Mouse (Mus musculus) hindbrain, embryonic 15.5 days (tissue): ENCODE measurements at regions not wholly inside any gene's neighbourhood (a gene's known extent, or its start where the extent isn't known, plus 50 kb on each side); places are given as distances from the start of the nearest gene placed in this dataset.
"Not testable (repeated sequence)": the region's sequence is repeated elsewhere in the genome, so short reads cannot be mapped to it uniquely, and the experiment has no call there.

ENCODE experiments used
- ATAC-seq: fragments of 200-750 bp; cut with Nextera tagmentation; 2 replicates; pipeline ENCODE4 v1.8.0; 2017; ENCODE audit warnings: low read depth, moderate number of reproducible peaks, moderate TSS enrichment; ENCODE audit not compliant: low FRiP score
- H3K27ac ChIP-seq: fragments of 300-500 bp; sonication (generic); replicated peaks from 2 replicates; pipeline ENCODE4 v1.5.1; 2015; ENCODE audit warnings: mild to moderate bottlenecking, inconsistent platforms
- H3K27me3 ChIP-seq: fragments of 300-500 bp; sonication (generic); 2 replicates; pipeline ENCODE4 v1.6.1; 2015; ENCODE audit warnings: control low read depth, inconsistent platforms
- H3K36me3 ChIP-seq: fragments of 300-500 bp; sonication (generic); 2 replicates; pipeline ENCODE4 v1.6.1; 2015; ENCODE audit warnings: control low read depth, inconsistent platforms
- H3K4me1 ChIP-seq: fragments of 300-500 bp; sonication (generic); replicated peaks from 2 replicates; pipeline ENCODE4 v1.6.1; 2015; ENCODE audit warnings: control low read depth, inconsistent platforms
- H3K4me2 ChIP-seq: fragments of 300-500 bp; sonication (generic); 2 replicates; pipeline ENCODE4 v1.6.1; 2015; ENCODE audit warnings: moderate library complexity, mild to moderate bottlenecking, inconsistent platforms
- H3K4me3 ChIP-seq: fragments of 300-500 bp; sonication (generic); 2 replicates; pipeline ENCODE4 v1.5.1; 2015; ENCODE audit warnings: mild to moderate bottlenecking, inconsistent platforms
- H3K9ac ChIP-seq: fragments of 300-500 bp; sonication (generic); 2 replicates; pipeline ENCODE4 v1.6.1; 2015; ENCODE audit warnings: inconsistent platforms
- H3K9me3 ChIP-seq: fragments of 300-500 bp; sonication (generic); 2 replicates; pipeline ENCODE4 v1.6.1; 2016; ENCODE audit warnings: control low read depth, inconsistent platforms
- WGBS: fragments of 180-500 bp; shearing (Covaris S2); methylation state at CpG from one replicate; pipeline ENCODE4 v1.1.7; 2015; 5-methylcytosine and 5-hydroxymethylcytosine counted together

DNA sequence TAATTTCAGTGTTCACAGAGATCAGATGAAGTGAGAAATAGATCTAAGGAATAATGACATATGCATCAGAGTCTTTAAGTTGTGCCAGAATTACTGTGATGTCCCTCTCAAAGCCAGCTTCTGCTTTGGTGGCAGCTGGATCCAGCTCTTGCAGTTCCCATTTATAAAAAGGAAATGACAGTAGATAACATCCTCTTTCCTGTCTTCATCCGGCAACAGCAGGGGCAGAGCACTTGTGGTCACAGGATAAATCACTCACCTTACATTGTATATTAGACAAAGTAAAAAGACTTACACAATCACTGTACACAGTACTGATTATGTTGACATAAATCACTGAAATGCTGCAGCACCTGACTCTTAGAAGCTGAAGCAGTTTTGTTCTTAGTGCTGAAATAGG lies 1214.2 kb downstream of the Adam6a start:
- not testable (repeated sequence) for H3K4me1 ChIP-seq, H3K9ac ChIP-seq, H3K36me3 ChIP-seq, ATAC-seq, H3K4me3 ChIP-seq, H3K4me2 ChIP-seq, H3K27ac ChIP-seq, H3K27me3 ChIP-seq
- WGBS, result 93% methylated on average over 1 of the region's 1 CpGs
- H3K9me3 ChIP-seq, result peaks cover 22% of the 10 kb centered on the region; the same call in 1 of the 2 replicates

DNA sequence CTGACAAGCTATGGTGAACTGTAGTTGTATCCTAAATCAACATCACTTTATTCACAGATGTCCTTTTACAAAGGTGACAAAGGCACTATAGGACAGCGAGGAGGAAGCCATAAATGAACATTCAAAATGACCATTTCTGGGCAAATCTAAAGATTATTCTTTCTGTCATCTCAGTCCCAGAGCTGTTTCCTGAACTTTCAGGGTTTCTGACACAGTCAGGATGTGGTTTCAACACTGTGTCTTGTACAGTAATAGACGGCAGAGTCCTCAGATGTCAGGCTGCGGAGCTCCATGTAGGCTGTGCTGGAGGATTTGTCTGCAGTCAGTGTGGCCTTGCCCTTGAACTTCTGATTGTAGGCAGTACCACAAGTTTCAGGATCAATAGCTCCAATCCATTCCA lies 1220.5 kb downstream of the Adam6a start:
- not testable (repeated sequence) for H3K9ac ChIP-seq, H3K36me3 ChIP-seq, H3K4me1 ChIP-seq, ATAC-seq, H3K27me3 ChIP-seq, H3K4me2 ChIP-seq, H3K4me3 ChIP-seq, H3K27ac ChIP-seq
- H3K9me3 ChIP-seq, result peaks cover 33% of the 10 kb centered on the region
- 85% methylated on average over 3 of the region's 3 CpGs for WGBS

DNA sequence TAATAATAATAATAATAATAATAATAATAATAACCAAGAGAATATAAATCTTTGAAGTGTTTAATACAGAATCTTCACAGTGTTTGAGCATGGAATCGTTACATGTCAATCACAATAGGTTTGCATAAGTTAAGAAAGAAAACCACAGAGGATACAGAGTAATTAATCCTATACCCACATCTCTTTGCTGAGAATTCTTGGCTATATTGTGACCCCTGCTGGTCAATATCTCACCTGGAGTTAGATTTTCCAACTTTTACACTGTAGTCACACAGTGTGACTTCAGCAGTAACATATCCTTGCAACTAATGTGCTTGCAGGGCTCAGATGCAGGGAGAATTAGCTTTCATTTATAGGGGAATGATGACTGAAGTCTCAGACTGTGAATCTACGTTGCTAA lies 1231.7 kb downstream of the Adam6a start:
- not testable (repeated sequence) for H3K4me3 ChIP-seq, H3K4me2 ChIP-seq, H3K9ac ChIP-seq, H3K27me3 ChIP-seq, H3K4me1 ChIP-seq, ATAC-seq, H3K27ac ChIP-seq, H3K36me3 ChIP-seq
- 82% methylated on average over 2 of the region's 2 CpGs for WGBS
- H3K9me3 ChIP-seq, result peaks cover 59% of the 10 kb centered on the region

DNA sequence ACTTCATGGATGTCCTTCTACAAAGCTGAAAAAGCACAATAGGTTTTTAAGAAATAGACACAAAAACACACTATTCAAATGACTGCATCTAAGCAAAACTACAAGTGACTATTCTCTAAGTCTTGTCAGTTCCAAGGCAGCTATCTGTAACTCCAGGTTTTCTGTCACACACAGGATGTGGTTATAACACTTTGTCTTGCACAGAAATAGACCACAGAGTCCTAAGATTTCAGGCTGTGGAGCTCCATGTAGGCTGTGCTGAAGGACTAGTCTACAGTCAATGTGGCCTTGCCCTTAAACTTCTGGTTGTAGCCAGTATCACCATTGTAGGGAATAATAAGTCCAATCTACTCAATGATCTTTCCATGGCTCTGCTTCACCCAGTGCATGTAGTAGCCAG lies 1243.1 kb upstream of the Zfp386 start:
- Histone ChIP-seq H3K4me1 (no peaks in the 10 kb centered on the region), H3K36me3 (no peaks in the 10 kb centered on the region), H3K4me2 (no peak overlapping the region), H3K9ac (no peak overlapping the region), H3K9me3 (peaks cover 12% of the 10 kb centered on the region; the same call in 1 of the 2 replicates), H3K27me3 (no peaks in the 10 kb centered on the region), H3K4me3 (no peak overlapping the region), H3K27ac (no peak overlapping the region)
- ATAC-seq, result no peak

DNA sequence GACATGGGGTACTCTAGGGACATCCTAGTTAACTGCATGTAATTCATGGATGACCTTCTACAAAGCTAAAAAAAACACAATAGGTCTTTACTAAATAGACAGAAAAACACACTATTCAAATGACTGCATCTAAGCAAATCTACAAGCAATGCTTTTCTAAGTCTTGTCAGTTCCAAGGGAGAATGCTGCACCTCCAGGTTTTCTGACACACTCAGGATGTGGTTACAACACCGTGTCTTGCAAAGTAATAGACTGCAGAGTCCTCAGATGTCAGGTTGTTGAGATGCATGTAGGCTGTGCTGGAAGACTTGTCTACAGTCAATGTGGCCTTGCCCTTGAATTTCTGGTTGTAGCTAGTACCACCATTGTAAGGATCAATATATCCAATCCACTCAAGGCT lies 1238.3 kb upstream of the Zfp386 start:
- Histone ChIP-seq H3K9ac (no peak overlapping the region), H3K36me3 (no peaks in the 10 kb centered on the region), H3K4me3 (no peak overlapping the region), H3K4me1 (no peaks in the 10 kb centered on the region), H3K9me3 (peaks cover 10% of the 10 kb centered on the region), H3K4me2 (no peak overlapping the region), H3K27me3 (no peaks in the 10 kb centered on the region), H3K27ac (no peak overlapping the region)
- ATAC-seq, result no peak
- 78% methylated on average over 1 of the region's 1 CpGs for WGBS

DNA sequence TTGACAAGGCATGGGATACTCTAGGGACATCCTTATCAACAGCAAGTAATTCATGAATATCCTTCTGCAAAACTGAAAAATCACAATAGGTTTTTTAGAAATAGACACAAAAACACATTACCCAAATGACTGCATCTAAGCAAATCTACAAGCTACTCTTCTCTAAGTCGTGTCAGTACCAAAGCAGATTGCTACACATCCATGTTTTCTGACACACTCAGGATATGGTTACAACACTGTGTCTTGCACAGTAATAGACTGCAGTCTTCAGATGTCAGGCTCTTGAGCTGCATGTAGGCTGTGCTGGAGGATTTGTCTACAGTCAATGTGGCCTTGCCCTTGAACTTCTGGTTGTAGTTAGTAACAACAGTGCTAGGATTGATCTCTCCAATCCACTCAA lies 1230.7 kb upstream of the Zfp386 start:
- H3K4me1 ChIP-seq, H3K4me2 ChIP-seq, H3K9me3 ChIP-seq, ATAC-seq, H3K36me3 ChIP-seq, H3K9ac ChIP-seq, H3K27me3 ChIP-seq, H3K27ac ChIP-seq, H3K4me3 ChIP-seq: not testable (repeated sequence)
- WGBS, result 70% methylated on average over 1 of the region's 1 CpGs

DNA sequence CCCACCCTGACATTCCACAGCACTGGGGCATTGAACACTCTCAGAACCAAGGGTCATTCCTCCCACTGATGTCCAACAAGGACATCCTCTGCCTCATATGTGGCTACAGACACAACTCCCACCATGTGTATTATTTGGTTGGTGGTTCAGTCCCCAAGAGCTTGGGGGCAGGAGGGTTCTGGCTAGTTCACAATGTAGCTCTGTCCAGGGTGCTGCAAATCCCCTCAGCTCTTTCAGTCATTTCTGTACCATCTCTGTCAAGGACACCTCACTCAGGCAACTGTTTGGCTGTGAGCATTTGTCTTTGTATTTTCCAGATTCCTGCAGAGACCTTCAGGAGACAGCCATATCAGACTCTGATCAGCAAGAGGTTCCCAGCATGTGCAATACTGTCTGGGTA lies 1214.6 kb upstream of the Zfp386 start:
- no peaks in the 10 kb centered on the region for H3K4me1 ChIP-seq
- no peak overlapping the region for H3K27ac ChIP-seq
- no peaks in the 10 kb centered on the region for H3K36me3 ChIP-seq
- H3K4me2 ChIP-seq, result no peak overlapping the region
- H3K4me3 ChIP-seq, result no peak overlapping the region
- H3K27me3 ChIP-seq, result no peaks in the 10 kb centered on the region
- no peak for ATAC-seq
- peaks cover 10% of the 10 kb centered on the region; the same call in 1 of the 2 replicates for H3K9me3 ChIP-seq
- no peak overlapping the region for H3K9ac ChIP-seq
